Mouse (Mus musculus): ENCODE results near the gene Tmc3.

GRCm38 (mm10) chr7:83604180-83604944, 19.6 kb downstream of the Tmc3 start:
- TF ChIP-seq CTCF (IDR thresholded peaks at IDR 0.05; ENCODE audit: insufficient read depth, low read length) = no peak
- no peak for TF ChIP-seq POLR2A (IDR thresholded peaks at IDR 0.05; ENCODE audit: borderline replicate concordance, extremely low read depth, low read depth, low read length)

Measured in lung, adult 2 months (tissue).